Mouse (Mus musculus) telencephalon, adult 2 months (tissue): ENCODE data around the gene Ola1.

Source experiments
- DNase-seq: peaks from one replicate; pipeline ENCODE4 v3.0.0-alpha.2; 2011; ENCODE audit warnings: low read depth, low spot score

Gene Ola1

DNA sequence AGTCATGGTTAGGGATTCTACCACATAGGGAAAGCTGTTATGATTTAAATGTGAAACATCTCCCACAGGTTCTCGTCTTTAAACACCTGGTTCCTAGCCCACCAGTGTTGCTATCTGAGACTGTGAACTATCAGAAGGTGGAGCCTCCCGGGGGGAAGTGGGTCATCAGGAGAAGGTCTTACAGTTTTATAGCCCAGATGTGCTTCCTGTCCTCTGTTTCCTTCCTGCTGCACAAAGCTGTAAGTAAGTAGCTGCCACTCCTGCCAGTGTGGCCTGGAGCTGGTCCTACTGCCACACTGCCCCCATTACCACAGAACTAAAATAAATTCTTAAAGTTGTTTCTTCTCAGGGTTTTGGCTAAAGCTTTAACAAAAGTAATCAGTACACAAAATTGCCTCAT, 72.6 kb downstream of the Ola1 start:
- no peak for DNase-seq

- DNase-seq = no peak
Measured at GRCm38 (mm10) chr2:73143732-73144131, 75.0 kb downstream of the Ola1 start.

DNA sequence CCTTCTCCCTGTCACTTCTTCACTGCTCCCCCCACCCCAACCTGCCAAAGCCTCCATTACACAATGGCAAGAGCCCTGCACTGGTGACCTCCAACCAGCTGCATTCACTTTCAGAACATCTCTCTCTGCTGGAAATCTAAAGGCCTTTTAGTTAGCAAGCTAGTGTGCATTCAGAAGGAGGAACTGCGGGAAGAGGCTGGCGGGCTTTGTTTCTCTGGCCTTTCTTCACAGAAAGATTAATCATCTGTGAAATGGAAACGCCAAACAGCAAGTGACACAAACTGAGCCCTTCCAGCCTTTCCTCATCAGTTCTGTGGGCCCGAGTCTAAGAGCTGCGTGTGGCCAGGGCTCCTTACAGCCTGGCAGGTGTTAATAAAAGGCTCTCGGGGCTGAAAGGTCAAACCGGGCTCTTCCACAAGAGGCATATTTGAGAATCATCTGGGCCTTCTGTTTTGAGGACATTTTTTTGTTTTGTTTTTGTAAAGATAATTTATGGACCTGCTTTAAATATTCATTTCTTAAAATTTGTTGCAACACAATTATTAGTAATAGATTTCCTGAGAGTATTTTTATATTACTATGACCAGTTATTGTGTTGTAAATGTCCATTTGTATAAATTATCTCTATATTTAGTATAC, 75.8 kb downstream of the Ola1 start:
- DNase-seq = no peak

- DNase-seq = no peak
Measured at GRCm38 (mm10) chr2:73132897-73133296, 85.8 kb downstream of the Ola1 start.

- DNase-seq = no peak
Measured at GRCm38 (mm10) chr2:73127686-73128085, 91.0 kb downstream of the Ola1 start.

DNA sequence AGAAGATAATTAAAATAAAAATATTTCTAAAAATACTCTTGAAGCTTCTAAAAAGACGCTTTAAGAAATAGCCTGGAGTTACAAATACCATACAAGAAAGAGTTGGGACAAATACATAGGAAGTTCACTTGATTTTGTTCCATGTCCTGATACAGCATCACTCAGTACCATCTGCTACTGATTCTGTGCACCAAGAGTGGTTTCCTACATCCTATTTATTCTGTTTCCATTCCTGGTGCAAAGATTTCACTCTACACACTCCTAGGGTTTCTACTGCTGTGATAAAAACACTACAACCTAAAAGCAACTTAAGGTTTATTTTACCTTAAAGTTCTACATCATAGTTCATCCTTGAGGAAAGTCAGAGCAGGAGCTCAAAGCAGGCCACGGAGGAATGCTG, 99.9 kb downstream of the Ola1 start:
- DNase-seq = peak; percentile 21

DNA sequence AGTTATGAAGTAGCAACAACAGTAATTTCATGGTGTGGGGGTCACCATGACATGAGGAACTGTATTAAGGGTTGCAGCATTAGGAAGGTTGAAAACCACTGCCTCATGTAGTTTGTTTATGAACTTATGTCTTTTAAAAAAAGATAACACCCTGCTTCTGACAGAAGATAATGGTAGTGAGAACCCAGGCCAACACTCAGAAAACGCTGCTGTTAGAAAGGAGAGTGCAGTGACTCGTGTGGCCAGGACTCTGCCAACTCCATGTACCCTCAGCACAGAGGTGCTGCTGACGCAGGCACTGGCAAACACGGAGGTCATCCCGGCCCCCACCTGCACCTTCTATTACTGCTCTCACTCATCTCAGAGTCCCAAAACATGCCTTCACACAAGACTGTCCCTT, 111.6 kb downstream of the Ola1 start:
- no peak for DNase-seq

GRCm38 (mm10) chr2:73096491-73096890, 122.2 kb downstream of the Ola1 start:
- DNase-seq = no peak

DNA sequence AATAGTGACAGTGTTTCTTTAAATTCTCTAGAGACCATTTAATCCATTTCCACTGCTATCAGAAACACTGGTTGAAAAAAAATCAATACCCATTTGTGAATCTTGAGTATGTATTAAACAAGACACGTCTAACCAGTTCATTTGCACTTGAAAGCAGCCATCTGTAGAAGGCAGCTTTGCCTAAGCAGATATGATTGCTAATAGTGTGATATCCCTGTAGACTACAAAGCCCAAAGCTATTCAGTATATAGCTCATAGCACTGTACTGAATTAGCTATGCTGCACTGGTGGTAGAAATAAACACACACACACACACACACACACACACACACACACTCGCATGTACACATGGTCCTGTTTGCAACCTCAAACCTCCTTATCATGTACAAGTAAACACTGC, 123.4 kb downstream of the Ola1 start:
- no peak for DNase-seq

DNA sequence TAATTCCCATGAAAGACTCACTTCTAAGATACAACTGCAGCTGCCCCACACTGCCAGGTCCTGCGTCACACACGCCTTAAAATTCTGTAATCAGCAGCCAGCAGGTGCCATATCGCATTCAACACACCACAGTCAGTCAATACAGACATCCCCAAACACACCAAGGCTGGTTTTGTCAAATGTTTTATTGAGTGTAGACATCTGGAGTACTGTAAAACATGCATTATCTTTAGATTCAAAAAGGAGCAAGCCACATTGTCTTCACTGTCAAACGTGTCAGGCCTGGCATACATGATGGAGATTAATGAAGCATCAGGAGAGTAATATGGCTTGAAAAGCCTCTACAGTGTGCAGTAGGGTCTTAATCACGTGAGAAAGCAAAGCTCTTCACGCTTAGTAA, 125.7 kb downstream of the Ola1 start:
- no peak for DNase-seq

GRCm38 (mm10) chr2:73091302-73091701, 127.4 kb downstream of the Ola1 start:
- DNase-seq = no peak

DNA sequence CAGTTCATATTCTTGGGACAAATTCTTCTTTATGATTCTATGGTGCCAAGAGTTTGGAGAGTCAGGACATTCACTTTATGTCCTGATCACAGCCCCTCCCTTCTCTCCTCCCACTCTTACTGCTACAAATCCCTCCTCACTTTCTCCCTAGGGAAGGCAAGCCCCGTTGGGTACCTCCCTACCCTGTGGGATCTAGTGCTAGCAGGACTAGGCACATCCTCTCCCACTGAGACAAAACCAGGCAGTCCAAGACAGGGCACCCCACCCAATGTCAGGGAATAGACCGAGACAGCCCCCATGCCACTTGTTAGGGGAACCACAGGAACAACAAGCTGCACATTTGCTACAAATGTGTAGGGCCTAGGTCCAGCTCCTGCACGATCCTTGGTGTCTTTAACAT, 131.1 kb downstream of the Ola1 start:
- no peak for DNase-seq

DNA sequence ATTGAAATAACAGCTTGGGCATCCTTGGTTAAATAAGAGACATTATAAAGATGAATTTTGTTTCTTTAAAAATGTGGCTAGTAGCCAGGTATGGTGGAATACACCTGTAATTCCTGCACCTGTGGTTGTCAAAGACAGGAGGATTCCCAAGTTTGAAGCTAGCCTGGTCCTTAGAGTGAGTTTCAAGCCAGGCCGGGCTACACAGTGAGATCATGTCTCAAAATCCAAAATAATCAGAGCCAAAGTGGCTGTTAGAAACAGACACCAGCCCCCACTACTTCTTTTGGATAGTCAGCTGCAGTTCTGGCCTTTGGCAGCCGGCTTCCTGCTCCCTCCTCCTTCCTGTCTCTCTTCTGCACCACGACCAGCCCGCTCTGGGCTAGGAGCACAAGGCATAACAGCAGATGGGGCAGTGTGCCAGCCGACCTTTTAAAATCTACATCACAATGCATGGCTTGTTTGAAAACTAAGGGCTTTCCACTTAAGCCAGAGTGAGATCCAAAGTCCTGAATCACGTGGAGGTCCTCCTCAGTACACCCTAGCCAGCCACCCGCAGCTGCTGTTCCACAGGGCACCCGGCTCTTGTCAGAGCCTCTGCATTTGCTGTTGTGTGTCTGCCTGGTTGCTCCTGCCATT, 132.9 kb downstream of the Ola1 start:
- peak; percentile 13 for DNase-seq

DNA sequence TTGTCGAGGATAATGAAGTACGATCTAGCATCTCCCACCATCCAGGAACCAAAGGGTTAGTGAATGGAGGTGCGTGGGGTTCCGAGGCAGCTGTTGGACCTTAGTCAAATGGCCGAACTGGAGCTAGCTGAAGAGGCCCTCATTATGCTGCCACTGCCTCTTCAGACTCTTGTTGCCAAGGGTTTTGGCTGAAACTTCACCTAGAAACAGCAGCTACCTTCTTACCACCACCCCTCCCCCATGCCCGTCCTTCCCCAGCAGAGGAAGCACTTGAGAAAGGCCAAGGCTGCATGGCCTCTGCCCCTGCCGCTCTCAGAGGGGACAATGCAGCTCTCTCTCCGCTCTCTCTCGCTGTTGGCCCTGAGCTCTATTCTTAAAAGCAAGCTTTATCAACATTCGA, 136.2 kb downstream of the Ola1 start:
- no peak for DNase-seq

- DNase-seq = no peak
Measured at GRCm38 (mm10) chr2:73081861-73082260, 136.9 kb downstream of the Ola1 start.

- DNase-seq = no peak
Measured at GRCm38 (mm10) chr2:73080084-73080483, 138.6 kb downstream of the Ola1 start.

DNA sequence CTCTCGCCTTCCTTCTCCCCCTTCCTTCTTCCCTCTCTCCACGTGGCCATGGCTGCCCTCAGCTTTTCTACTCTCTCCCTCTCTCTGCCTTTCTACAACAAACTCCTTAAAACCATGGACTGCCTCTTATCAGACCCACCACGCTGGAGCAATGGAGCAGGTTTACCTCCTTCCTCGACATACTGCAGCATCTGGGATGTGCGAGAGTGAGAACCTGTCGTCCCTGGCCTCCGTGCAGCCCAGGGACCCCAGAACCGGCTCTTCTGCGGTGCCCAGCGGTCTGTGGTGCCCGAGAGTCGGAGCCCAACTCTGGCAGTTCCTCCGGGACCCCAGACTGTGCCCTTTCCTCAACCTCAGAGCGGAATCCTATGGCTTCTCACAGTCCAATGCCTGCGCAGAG, 139.4 kb downstream of the Ola1 start:
- no peak for DNase-seq

DNA sequence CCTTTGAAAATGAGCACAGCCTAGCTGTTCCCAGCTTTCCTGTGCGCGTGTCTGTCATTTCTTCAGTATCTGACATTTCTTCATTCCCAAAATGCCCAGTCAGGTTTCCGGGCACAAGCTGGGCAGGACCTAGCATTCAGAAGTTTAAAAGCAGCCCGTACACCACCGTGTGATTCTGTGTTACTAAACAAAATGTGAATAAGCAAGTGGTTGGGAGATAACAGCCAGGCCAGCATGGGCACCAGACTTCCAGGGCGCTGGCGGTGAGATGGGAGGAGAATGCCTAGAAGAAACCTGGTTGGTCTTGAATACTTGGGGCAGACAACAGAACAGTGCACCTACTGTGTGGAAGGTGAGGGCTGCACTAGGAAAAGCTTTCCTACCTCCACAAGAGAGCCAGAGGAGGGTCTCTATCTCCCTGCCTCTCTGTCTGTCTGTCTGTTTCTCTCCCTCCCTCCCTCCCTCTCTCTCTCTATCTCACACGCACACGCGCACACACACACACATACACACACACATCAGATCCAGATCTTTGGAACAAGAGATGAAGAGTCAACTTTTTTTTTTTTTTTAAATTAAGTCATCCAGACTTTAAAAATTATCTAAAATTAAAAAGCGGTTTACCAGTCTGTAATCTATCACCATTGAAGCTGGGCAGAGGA, 144.8 kb downstream of the Ola1 start:
- DNase-seq = no peak

- no peak for DNase-seq
Measured at GRCm38 (mm10) chr2:73071201-73071600, 147.5 kb downstream of the Ola1 start.

GRCm38 (mm10) chr2:73070449-73071076, 148.2 kb downstream of the Ola1 start:
- no peak for DNase-seq

- no peak for DNase-seq
Measured at GRCm38 (mm10) chr2:73069223-73069825, 149.4 kb downstream of the Ola1 start.
